Mouse (Mus musculus) hindbrain, embryonic 12.5 days (tissue): Measurements from ENCODE around the gene Shroom3. TPM values are rescaled to one million over a fixed set of nuclear protein-coding genes. Genes with fewer than 3 reads are reported as not detected.
A peak's percentile ranks its signal among the peaks of the same experiment; 100 is the strongest.

Source experiments
- ATAC-seq: fragments of 200-750 bp; cut with Nextera tagmentation; 2 replicates; pipeline ENCODE4 v1.8.0; 2017; ENCODE audit warnings: moderate TSS enrichment; ENCODE audit not compliant: low FRiP score
- H3K27ac ChIP-seq: fragments of 300-500 bp; sonication (generic); 2 replicates; pipeline ENCODE4 v1.5.1; 2016; ENCODE audit warnings: mild to moderate bottlenecking
- H3K27me3 ChIP-seq: fragments of 300-500 bp; sonication (generic); 2 replicates; pipeline ENCODE4 v1.6.1; 2016; ENCODE audit warnings: mild to moderate bottlenecking
- H3K36me3 ChIP-seq: fragments of 300-500 bp; sonication (generic); 2 replicates; pipeline ENCODE4 v1.6.1; 2016; ENCODE audit warnings: mild to moderate bottlenecking
- H3K4me1 ChIP-seq: fragments of 300-500 bp; sonication (generic); 2 replicates; pipeline ENCODE4 v1.6.1; 2016
- H3K4me2 ChIP-seq: fragments of 300-500 bp; sonication (generic); replicated peaks from 2 replicates; pipeline ENCODE4 v1.6.1; 2016; ENCODE audit warnings: mild to moderate bottlenecking
- H3K4me3 ChIP-seq: fragments of 300-500 bp; sonication (generic); 2 replicates; pipeline ENCODE4 v1.5.1; 2016; ENCODE audit warnings: mild to moderate bottlenecking
- H3K9ac ChIP-seq: fragments of 300-500 bp; sonication (generic); 2 replicates; pipeline ENCODE4 v1.6.1; 2016; ENCODE audit warnings: mild to moderate bottlenecking, moderate library complexity
- H3K9me3 ChIP-seq: fragments of 300-500 bp; sonication (generic); replicated peaks from 2 replicates; pipeline ENCODE4 v1.6.1; 2016; ENCODE audit warnings: mild to moderate bottlenecking
- WGBS: fragments of 180-500 bp; shearing (Covaris S2); methylation state at CpG from one replicate; pipeline ENCODE4 v1.1.7; 2016; 5-methylcytosine and 5-hydroxymethylcytosine counted together
- polyA plus RNA-seq: library from polyadenylated mRNA; unstranded; fragments of >200 nt; fragmentation: Nextera tagmentation; extraction: Ambion mirVana; gene quantifications from 2 replicates; pipeline ENCODE4 v1.2.1, GENCODE M21; 2016

Gene Shroom3
- polyA plus RNA-seq, 1 experiment from 2014 or later, result 6.5 TPM

GRCm38 (mm10) chr5:92725935-92726334, 42.7 kb downstream of the Shroom3 start:
- Histone ChIP-seq H3K27me3 (no peaks in the 10 kb centered on the region), H3K9ac (no peak overlapping the region), H3K4me3 (no peak overlapping the region), H3K36me3 (no peaks in the 10 kb centered on the region), H3K4me2 (no peak overlapping the region), H3K27ac (no peak overlapping the region), H3K4me1 (no peaks in the 10 kb centered on the region), H3K9me3 (no peaks in the 10 kb centered on the region)
- ATAC-seq, result peak; percentile 61
- WGBS, result 31% methylated on average over 6 of the region's 6 CpGs

- 0 out of 2 replicates have a peak, but pooled peaks have one; percentile 35 for ATAC-seq
These were observed 45.1 kb downstream of the Shroom3 start for GRCm38 (mm10) chr5:92728252-92728828.

GRCm38 (mm10) chr5:92729221-92729620, 46.0 kb downstream of the Shroom3 start:
- no peak overlapping the region for H3K27ac ChIP-seq
- no peak overlapping the region for H3K9ac ChIP-seq

More at GRCm38 (mm10) chr5:92728252-92728828, 45.1 kb downstream of the Shroom3 start:
- no peak overlapping the region for H3K4me2 ChIP-seq
- 53% methylated on average over 5 of the region's 5 CpGs for WGBS
- no peak overlapping the region for H3K4me3 ChIP-seq
- no peak overlapping the region for H3K9ac ChIP-seq
- H3K27me3 ChIP-seq, result no peaks in the 10 kb centered on the region
- H3K4me1 ChIP-seq, result no peaks in the 10 kb centered on the region
- H3K9me3 ChIP-seq, result no peaks in the 10 kb centered on the region
- no peaks in the 10 kb centered on the region for H3K36me3 ChIP-seq
- no peak overlapping the region for H3K27ac ChIP-seq

GRCm38 (mm10) chr5:92741802-92742201, 58.6 kb downstream of the Shroom3 start:
- no peak for ATAC-seq
- H3K9ac ChIP-seq, result no peak overlapping the region
- WGBS, result 88% methylated on average over 3 of the region's 3 CpGs

More at GRCm38 (mm10) chr5:92729221-92729620, 46.0 kb downstream of the Shroom3 start:
- WGBS, result 59% methylated on average over 6 of the region's 6 CpGs
- Histone ChIP-seq H3K27me3 (no peaks in the 10 kb centered on the region), H3K4me2 (no peak overlapping the region), H3K4me3 (no peak overlapping the region), H3K4me1 (no peaks in the 10 kb centered on the region), H3K9me3 (no peaks in the 10 kb centered on the region), H3K36me3 (no peaks in the 10 kb centered on the region)
- ATAC-seq, result no peak

GRCm38 (mm10) chr5:92742701-92743100, 59.5 kb downstream of the Shroom3 start:
- ATAC-seq, result no peak
- no peaks in the 10 kb centered on the region for H3K4me1 ChIP-seq
- H3K27me3 ChIP-seq, result no peaks in the 10 kb centered on the region
- no peaks in the 10 kb centered on the region for H3K36me3 ChIP-seq
- no peak overlapping the region for H3K9ac ChIP-seq
- no peak overlapping the region for H3K27ac ChIP-seq
- no peak overlapping the region for H3K4me3 ChIP-seq
- no peaks in the 10 kb centered on the region for H3K9me3 ChIP-seq
- 86% methylated on average over 5 of the region's 5 CpGs for WGBS
- H3K4me2 ChIP-seq, result no peak overlapping the region

More at GRCm38 (mm10) chr5:92741802-92742201, 58.6 kb downstream of the Shroom3 start:
- H3K9me3 ChIP-seq, result no peaks in the 10 kb centered on the region
- H3K4me2 ChIP-seq, result no peak overlapping the region
- no peaks in the 10 kb centered on the region for H3K36me3 ChIP-seq
- no peaks in the 10 kb centered on the region for H3K27me3 ChIP-seq
- no peaks in the 10 kb centered on the region for H3K4me1 ChIP-seq
- H3K27ac ChIP-seq, result no peak overlapping the region
- no peak overlapping the region for H3K4me3 ChIP-seq

GRCm38 (mm10) chr5:92745390-92746253, 62.4 kb downstream of the Shroom3 start:
- Histone ChIP-seq H3K4me1 (no peaks in the 10 kb centered on the region), H3K27ac (no peak overlapping the region), H3K36me3 (no peaks in the 10 kb centered on the region), H3K27me3 (no peaks in the 10 kb centered on the region), H3K4me2 (no peak overlapping the region), H3K4me3 (no peak overlapping the region), H3K9me3 (no peaks in the 10 kb centered on the region), H3K9ac (no peak overlapping the region)
- no peak for ATAC-seq
- 85% methylated on average over 8 of the region's 8 CpGs for WGBS

- Histone ChIP-seq H3K36me3 (no peaks in the 10 kb centered on the region), H3K4me2 (no peak overlapping the region), H3K27me3 (no peaks in the 10 kb centered on the region), H3K9ac (no peak overlapping the region), H3K4me3 (no peak overlapping the region), H3K9me3 (0 out of 2 replicates have a peak, but pooled peaks cover 3% of the 10 kb centered on the region), H3K27ac (no peak overlapping the region), H3K4me1 (no peaks in the 10 kb centered on the region)
- ATAC-seq, result no peak
- 90% methylated on average over 4 of the region's 4 CpGs for WGBS
These were observed 68.3 kb downstream of the Shroom3 start for GRCm38 (mm10) chr5:92751488-92751887.

GRCm38 (mm10) chr5:92755241-92755775, 72.1 kb downstream of the Shroom3 start:
- no peak overlapping the region for H3K9ac ChIP-seq
- no peak overlapping the region for H3K27ac ChIP-seq
- no peak overlapping the region for H3K4me3 ChIP-seq
- no peak for ATAC-seq
- H3K36me3 ChIP-seq, result no peaks in the 10 kb centered on the region
- H3K27me3 ChIP-seq, result no peaks in the 10 kb centered on the region
- H3K9me3 ChIP-seq, result 0 out of 2 replicates have a peak, but pooled peaks cover 3% of the 10 kb centered on the region
- H3K4me1 ChIP-seq, result no peaks in the 10 kb centered on the region
- 87% methylated on average over 7 of the region's 7 CpGs for WGBS
- H3K4me2 ChIP-seq, result no peak overlapping the region

- WGBS, result 81% methylated on average over 6 of the region's 6 CpGs
- no peak overlapping the region for H3K27ac ChIP-seq
- no peaks in the 10 kb centered on the region for H3K27me3 ChIP-seq
These were observed 76.0 kb downstream of the Shroom3 start for GRCm38 (mm10) chr5:92759156-92759745.

GRCm38 (mm10) chr5:92760542-92760941, 77.3 kb downstream of the Shroom3 start:
- no peak overlapping the region for H3K4me3 ChIP-seq
- H3K36me3 ChIP-seq, result no peaks in the 10 kb centered on the region
- no peaks in the 10 kb centered on the region for H3K4me1 ChIP-seq
- no peaks in the 10 kb centered on the region for H3K9me3 ChIP-seq
- H3K27ac ChIP-seq, result no peak overlapping the region
- WGBS, result 65% methylated on average over 7 of the region's 7 CpGs
- no peak overlapping the region for H3K9ac ChIP-seq
- ATAC-seq, result no peak
- no peaks in the 10 kb centered on the region for H3K27me3 ChIP-seq
- no peak overlapping the region for H3K4me2 ChIP-seq

More at GRCm38 (mm10) chr5:92759156-92759745, 76.0 kb downstream of the Shroom3 start:
- no peak for ATAC-seq
- no peaks in the 10 kb centered on the region for H3K36me3 ChIP-seq
- no peak overlapping the region for H3K9ac ChIP-seq
- no peak overlapping the region for H3K4me3 ChIP-seq
- H3K9me3 ChIP-seq, result no peaks in the 10 kb centered on the region
- no peak overlapping the region for H3K4me2 ChIP-seq
- H3K4me1 ChIP-seq, result no peaks in the 10 kb centered on the region

- no peak overlapping the region for H3K4me2 ChIP-seq
- 78% methylated on average over 9 of the region's 9 CpGs for WGBS
- H3K4me3 ChIP-seq, result no peak overlapping the region
- no peak overlapping the region for H3K27ac ChIP-seq
- H3K36me3 ChIP-seq, result no peaks in the 10 kb centered on the region
- ATAC-seq, result no peak
- H3K9me3 ChIP-seq, result no peaks in the 10 kb centered on the region
- no peaks in the 10 kb centered on the region for H3K27me3 ChIP-seq
- no peaks in the 10 kb centered on the region for H3K4me1 ChIP-seq
- no peak overlapping the region for H3K9ac ChIP-seq
These were observed 78.5 kb downstream of the Shroom3 start for GRCm38 (mm10) chr5:92761615-92762353.
